Mouse (Mus musculus) left cerebral cortex, postnatal 36 days (tissue): ENCODE results near the gene Ppp2r2c. TPM values are rescaled to one million over a fixed set of nuclear protein-coding genes. Genes with fewer than 3 reads are reported as not detected.
A peak's percentile ranks its signal among the peaks of the same experiment; 100 is the strongest.

Experiments used
- DNase-seq, 2 experiments: peaks; one replicate each; pipeline ENCODE4 v3.0.0; 2021 to 2022; ENCODE audit warnings: low spot score in 2 of 2, mixed read lengths in 1 of 2
- intact Hi-C: fragments of 180-260 bp; cut with DNase I; formaldehyde crosslinking; loops from one replicate; pipeline ENCODE4 v1.15.1; 2025
- total RNA-seq, 2 experiments: library from RNA; stranded (reverse); gene quantifications; 2 replicates each; pipeline ENCODE4 v1.2.3; 2021

Ppp2r2c gene
- total RNA-seq, 2 experiments from 2014 or later, result 464 to 526 TPM

DNA sequence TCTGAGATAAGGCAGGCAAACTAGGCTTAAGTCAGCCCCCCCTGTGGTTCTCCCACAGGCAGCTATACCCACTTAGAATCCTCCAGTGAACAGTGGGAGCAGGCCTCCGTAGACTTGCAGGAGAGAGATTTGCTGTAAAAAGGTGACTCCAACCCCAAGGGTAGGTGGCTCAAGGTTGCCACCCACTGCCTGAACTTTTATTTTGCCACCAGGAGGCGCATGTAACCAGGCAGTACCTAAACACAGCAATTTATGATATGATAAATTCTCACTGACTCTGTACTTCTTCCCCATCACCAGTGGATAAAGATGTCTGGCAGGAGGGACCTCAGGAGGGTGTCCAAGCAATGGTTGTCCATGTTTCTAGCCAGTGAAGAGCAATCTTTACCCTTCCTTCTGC is 82.6 kb downstream of the Ppp2r2c start:
- no peak for DNase-seq
- intact Hi-C loops, result no loop called here

DNA sequence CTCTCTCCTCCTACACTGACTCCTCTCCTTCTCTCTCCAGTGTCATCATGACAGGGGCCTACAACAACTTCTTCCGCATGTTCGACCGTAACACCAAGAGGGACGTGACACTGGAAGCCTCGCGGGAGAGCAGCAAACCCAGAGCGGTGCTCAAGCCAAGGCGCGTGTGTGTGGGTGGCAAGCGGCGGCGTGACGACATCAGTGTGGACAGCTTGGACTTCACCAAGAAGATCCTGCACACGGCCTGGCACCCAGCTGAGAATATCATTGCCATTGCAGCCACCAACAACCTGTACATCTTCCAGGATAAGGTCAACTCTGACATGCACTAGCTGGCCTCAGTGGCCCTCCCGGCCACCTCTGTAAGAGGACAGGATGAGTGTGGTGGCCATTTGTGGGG is 84.0 kb downstream of the Ppp2r2c start:
- DNase-seq, result no peak
- intact Hi-C loops, result no loop called here

DNA sequence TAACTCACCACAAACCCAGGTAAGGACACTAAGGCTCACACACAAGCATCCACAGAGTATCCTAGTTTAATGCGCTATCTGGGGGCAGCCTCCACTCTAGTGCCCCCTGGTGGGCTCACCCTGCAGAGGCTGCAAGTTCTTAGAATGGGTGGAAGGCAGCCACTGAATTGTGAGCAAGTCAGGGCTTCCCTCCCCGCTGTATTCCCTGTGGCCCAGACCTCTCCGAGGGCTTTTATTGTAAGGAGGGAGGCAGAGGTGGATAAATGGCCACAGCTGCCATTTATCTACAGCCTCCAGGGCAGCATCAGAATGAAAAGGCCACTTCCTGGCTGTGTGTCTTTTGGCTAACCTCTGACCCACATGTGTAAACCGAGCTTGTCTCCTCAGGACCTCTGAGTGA is 87.1 kb downstream of the Ppp2r2c start:
- DNase-seq, result no peak
- intact Hi-C loops, result loop anchor here (5.0 kb wide), 1 partner anchor 42 kb away; no protein-coding TSS in a partner anchor

DNA sequence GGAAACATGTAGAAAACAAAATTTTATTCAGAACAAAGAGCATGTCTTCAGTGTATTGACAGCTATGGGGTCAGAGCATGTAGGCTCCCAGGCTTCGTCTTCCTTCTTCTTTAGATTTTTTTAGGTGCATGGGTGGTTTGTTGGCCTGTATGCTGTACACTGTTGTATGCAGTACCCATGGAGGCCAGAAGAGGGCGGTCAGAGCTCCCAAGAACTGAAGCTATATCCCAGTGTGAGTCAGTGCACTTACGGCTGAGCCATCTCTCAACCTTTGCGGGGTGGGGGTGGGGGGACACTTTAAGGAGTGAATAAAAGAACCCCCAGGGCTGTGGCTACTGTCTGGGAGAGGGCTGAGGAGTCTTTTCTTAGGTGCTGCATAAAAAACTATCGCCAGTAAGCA is 90.5 kb downstream of the Ppp2r2c start:
- intact Hi-C loops, result loop anchor here (2.0 to 5.0 kb wide), 2 partner anchors 38 to 150 kb away; no protein-coding TSS in a partner anchor
- peak; percentile 57 to 73 for DNase-seq

DNA sequence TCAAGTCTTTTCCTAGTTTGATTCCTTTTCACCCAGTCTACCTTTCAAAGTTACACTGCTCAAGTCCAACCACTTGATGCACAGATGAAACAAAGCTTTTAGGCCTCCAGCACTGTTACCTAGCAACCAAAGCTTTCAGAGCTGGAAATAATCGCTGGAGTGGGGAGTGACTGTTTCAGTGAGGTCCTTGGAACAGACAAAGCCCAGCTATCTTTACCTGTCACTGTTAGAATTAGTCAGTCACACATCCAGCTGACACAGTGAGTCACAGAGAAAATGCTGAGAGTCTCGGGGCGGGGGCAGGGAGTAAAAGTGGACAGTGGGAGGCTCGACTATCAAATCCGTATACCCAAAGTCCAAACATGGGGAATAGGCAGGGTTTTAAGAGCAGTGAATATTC is 92.2 kb downstream of the Ppp2r2c start:
- intact Hi-C loops, result no loop called here
- peak; percentile 33 to 47 for DNase-seq

DNA sequence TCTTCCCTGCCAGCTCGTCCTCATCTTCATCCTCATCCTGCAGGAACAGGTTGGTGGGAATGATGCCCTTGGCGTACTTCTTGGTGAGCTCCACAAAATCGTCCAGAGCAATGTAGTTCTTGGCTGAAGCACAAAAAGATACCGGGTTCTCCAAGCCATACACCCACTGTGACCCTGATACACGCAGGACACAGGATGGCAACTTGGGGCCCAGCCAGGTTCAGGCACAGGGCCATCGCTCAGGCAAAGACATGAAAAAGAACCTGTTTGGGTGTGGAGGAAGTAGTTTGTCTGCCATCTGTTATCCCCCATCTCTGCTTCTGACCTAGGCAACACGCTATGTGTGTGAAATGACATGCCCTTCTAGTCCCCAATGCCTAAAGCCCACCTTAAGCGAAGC is 103.3 kb downstream of the Ppp2r2c start:
- intact Hi-C loops, result no loop called here
- DNase-seq, result no peak

DNA sequence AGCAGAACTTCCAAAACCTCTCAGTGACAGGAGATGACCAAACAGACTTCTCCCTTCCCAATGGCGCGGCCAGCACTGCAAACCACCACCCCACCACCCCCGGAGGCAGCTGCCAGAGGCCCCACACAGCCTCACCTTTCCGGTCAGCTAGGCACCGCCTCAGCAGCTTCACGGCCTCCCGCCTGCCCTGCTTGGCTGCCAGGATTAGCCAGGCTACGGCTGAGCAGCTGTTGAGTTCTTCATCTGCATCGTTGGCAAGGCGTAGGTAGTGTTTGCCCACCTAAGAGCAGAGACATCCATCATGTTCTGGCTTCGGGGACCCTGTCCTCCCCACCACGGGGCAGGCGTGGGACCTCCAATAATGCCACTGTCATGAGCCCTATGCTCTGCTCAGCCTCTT is 107.0 kb downstream of the Ppp2r2c start:
- intact Hi-C loops, result no loop called here
- DNase-seq, result no peak

DNA sequence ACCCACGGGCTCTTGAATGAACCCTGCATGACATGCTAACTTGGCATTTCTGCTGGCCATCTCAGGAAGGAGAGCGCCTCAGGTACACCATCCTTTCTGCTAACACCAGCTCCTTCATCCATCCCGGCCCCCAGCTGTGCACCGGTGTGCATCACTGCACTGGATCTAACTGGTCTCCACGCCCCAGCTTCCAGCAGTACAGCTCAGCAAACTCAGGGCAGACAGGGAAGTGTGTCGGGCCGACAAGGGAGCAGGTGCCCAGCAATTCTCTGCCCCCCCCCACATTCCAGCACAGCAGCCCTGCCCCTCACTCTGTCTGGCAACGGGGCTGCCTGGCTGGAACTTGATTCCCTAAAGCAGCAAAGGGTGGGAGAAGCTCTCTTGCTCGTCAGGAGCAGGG is 109.5 kb downstream of the Ppp2r2c start:
- DNase-seq, result no peak
- intact Hi-C loops, result no loop called here

DNA sequence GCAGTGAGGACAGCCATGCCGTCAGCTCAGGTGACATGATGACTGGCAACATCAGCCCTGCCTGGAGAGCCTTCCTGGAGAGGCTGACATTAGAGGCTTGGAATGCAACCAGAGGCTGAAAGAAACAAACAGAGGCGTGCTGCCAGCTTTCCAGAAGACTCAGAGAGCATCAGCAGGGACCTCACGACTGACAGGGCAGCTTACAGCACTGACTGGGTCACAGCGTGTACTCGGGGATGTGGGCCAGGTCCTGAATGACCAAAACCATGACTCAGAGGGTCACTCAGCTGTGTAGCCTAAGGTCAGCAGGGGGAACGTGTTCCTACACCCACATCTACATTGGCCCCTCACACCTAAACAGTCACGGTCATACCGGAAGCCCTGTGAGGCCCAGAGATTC is 110.7 kb downstream of the Ppp2r2c start:
- intact Hi-C loops, result no loop called here
- DNase-seq, result no peak

DNA sequence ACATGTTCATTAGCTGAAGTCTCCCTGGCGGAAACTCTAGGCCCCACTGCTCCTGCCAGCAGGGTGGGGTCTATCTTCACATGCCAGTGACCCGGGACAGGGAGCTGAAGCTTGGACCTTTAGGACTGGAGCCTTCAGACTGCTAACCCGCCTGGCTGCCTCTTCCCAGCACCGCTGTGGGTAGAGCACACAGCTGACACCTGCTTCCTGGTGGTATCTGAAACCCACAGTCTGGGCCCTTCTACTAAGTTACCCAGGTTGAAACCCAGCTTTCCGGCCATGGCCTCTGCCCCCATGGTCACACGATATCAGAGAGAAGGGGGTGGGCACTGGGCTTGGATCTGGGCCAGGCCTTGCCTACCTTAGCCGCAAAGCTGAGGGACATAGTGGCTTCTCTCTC is 111.3 kb downstream of the Ppp2r2c start:
- intact Hi-C loops, result no loop called here
- DNase-seq, result no peak

DNA sequence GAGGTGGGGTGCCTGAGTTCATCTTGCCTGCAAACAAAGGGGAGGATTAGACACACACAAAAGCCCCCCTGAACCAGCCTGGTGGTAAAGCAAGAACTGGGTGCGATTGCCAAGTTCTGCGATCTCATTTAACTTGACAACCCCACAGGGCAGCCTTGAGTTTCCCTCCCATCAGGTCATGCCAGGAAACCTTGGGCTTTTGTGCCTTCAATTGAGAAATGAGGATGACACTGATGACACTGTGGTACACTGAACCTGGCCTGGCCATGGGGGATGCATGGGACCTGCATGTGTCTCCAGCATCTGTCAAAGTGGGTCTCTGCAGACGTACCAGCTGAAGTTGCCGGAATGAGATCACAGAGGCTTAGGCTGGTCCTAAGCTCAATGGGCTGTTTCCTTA is 114.0 kb downstream of the Ppp2r2c start:
- no peak for DNase-seq
- intact Hi-C loops, result no loop called here

DNA sequence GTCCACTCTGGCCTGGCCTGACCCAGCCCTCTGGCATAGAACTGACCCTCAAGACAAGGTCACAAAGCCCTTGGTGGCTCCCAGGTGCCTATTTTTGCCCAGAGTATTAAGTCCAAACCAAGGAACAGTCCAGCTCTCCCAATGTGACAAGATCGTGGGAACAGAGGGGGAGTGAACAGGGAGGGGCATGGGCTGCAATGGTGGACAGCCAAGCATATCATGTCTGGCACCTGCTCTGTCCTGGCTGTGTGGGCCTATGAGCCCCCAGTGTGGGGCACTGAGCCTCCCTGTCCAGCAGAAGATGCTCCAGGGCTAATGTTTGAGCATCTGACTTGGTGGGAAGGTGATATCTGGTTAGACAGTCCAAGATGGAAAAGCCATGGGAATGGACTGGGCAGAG is 118.3 kb downstream of the Ppp2r2c start:
- no peak for DNase-seq
- intact Hi-C loops, result no loop called here

DNA sequence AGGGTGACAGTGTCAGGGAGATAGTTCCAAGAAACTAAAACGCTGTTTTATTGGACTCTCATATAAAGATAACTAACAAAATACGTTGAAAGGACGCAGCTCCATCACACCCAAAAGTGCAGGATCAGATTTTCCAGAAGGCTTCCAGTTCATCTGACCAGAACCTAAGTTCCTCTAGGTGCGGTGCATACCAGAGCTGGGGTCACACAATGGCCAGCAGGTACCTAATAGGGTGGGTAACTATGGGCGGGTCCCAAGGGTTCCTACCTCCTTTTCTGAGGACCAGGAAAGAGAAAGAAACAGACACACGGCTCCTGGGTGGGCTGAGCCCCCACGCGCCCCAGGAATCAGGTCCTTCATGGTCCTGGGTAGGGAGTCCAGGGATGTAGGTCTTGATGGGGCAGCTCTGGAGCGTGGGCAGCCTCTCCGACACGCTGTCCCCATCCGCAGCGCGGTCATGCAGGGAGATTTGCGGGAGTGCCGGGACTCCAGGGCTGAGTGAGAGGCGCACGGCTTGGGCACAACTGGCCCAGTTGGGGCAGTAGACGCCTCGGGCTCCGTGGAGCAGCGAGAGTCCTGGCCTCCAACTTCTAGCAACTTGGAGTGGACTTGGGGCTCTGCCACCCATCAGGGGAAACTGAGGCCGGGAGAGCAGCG is 119.9 kb downstream of the Ppp2r2c start:
- intact Hi-C loops, result no loop called here
- DNase-seq, result no peak

DNA sequence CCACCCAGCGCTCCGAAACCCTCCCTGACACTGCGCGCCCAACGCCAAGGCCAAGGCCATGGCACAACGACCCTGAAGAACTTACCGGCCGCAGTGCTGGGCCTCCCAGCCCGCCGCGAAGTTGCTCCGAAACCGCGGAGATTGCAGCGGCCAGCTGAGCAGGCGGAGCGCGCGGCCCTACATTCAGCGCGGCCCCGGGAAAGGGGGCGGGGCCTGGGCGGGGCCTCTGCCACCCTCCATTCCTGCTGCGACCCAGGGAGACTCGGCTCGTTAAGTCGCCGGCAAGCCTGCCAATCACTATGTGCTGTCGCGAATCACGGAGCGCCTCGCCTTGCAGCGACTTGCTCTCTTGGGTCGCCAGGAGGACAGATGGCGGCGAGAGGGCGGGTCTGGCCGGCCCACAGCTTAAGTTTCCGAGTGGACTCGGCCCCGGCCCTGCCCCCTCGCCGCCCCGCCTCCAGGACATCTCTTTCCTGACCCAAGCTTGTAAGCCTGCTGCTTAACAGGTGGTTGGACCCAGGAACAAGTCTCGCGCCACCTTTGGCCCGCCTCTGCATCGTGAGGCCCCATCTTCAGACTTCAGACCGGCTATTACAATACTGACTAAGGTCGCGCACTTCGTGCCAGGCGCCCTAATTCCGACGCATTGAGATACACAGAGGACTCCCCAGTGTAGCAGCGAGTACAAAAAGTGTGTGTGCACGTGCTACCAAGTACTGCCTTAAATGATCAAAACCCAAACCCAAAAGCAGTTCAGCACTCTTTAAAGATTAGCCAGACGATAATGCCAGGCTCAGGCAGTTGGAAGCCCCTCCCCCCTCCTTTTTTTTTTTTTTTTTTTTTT is 120.7 kb downstream of the Ppp2r2c start, which contains the start of gene Wfs1:
TSS of gene Wfs1 (minus strand) at position 425 of the 844 bp plus-strand sequence.
- intact Hi-C loops, result no loop called here
- peak; percentile 93 to 94 for DNase-seq

DNA sequence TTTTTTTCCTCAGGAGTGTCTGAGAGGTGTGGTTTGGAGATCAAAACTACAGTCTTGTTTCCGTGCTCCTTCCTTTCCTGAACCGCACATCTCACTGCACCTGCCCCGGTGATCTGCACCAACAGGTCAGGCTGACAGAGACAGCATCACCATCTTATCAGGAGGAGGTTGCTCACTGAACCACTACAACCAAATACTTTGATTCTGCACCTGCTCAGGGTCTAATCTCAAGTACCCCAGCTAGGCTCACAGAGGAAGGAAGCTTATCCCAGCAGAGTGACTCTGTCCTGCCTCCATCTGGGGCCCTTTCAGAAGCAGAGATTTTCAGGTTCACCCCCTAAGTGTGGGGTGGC is 121.3 kb downstream of the Ppp2r2c start:
- intact Hi-C loops, result no loop called here

DNA sequence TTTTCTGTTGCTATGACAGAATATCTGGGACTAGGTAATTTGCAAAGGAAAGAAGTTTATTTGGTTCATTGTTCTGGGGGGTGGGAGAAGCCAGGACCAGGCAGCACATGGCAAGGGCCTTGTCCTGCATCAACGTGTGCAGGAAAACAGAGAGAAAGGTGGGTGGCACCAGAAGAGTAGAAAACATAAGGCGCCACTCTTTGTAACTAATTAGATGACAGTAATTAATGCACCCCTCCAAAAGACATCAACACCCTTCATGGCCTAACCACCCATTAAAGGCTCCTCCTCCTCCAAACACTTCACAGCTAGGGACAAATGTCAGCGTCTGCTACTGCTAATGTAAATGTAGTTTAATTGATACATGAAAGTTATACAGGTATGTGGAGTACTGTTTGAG is 121.9 kb downstream of the Ppp2r2c start:
- intact Hi-C loops, result loop anchor here (5.0 kb wide), 1 partner anchor 153 kb away; no protein-coding TSS in a partner anchor
- DNase-seq, result no peak

More for the DNA sequence above, 121.3 kb downstream of the Ppp2r2c start:
- DNase-seq, result no peak

DNA sequence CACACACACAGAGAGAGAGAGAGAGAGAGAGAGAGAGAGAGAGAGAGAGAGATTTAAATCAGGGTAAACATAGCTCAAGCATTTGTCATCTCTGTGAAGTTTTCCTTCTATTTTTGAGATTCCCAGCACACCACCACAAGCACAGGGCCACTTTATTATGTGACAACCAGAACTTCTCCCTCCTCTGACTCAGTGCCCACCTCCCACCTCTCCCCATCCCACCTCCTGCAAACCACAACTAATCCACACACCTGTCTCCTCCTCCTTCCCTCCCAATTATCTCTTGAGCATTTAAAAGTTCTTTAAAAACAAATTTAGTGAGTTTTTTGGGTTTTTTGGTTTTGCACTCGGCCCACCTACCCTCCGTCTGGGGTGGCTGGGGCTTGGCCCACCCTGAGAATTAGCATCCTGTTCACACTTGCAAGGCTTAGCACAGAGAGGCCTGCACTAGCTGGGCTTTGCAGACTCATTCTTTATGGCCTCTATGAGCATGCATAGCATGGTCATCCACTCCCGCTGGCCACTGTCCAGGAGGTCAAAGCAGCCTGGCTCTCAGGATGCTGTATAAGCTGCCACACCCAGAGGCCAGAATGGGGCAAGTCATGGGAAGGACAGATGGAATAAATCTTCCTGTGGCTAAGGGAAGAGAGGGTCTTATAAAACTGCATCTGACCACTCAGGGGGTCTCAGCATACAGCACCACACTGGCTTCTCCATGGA is 122.5 kb downstream of the Ppp2r2c start:
- intact Hi-C loops, result loop anchor here (5.0 kb wide), 1 partner anchor 153 kb away; no protein-coding TSS in a partner anchor
- peak in 1 of 2 experiments; percentile 26 for DNase-seq

DNA sequence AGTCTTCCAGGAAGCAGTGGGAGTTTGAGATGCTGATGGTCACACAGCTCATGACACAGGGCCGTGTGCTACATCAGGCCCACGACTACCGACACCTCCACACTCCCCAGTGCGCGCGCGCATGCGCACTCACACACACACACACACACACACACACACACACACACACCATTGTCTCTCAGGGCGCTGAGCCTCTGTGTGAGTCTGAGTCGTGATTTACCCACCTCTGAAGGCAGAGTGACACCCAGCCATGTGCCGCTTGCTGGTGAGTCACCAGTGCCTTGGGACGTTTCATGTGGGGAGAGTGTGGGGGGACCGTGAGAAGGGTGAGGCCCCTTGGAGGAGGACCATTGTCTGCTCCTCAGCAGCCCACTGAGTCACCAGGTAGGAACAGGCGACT is 128.1 kb downstream of the Ppp2r2c start:
- intact Hi-C loops, result loop anchor here (5.0 kb wide), 1 partner anchor 39 kb away; no protein-coding TSS in a partner anchor
- peak; percentile 26 to 39 for DNase-seq

DNA sequence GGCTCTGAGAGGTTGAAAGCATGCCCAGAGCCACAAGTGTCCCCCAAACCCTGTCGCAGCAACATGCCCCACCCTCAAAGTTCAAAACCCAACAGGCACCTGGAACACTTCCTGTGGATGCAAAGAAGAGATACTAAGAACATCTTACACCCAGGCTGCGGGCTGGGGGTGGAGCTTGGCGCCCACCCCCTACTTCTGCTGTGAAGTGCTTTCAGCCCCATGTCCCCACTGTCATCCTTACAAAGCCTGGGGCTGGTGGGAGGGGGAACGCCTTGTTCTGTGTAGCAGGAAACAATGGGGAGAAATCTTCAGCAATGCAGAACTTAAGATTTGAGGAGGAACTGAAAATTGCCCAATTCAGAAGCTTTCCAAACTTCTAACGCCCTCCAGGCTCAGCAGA is 129.7 kb downstream of the Ppp2r2c start:
- peak in 1 of 2 experiments; percentile 31 for DNase-seq

DNA sequence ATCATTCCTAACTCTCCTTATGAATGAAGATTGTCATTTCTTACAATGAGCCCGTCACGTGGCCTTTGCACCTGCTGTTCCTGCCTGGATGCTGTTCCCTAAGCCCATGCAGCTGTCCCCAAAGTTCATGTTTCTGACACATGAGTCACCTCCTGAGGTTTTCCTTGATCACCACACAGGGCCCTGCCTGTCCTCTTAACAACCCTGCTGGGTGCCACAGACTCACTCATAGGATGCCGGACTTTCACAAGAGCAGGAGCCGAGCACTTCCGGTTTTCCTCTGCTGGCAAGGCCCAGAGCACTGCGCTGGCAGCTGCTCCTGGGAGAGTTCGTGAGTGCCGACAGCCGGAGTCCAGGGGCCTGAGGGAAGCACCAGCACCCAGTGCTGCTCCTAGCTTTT is 132.7 kb downstream of the Ppp2r2c start:
- DNase-seq, result no peak
- intact Hi-C loops, result no loop called here

More for the DNA sequence above, 129.7 kb downstream of the Ppp2r2c start:
- intact Hi-C loops, result loop anchor here (5.0 kb wide), 1 partner anchor 41 kb away; no protein-coding TSS in a partner anchor
